Mouse (Mus musculus) left cerebral cortex, adult 11 months (tissue): ENCODE results near the gene Smchd1.
"Not testable (repeated sequence)": the region's sequence is repeated elsewhere in the genome, so short reads cannot be mapped to it uniquely, and the experiment has no call there.

Source experiments
- DNase-seq: peaks from one replicate; pipeline ENCODE4 v3.0.0; 2022; ENCODE audit warnings: low spot score

The Smchd1 gene

DNA sequence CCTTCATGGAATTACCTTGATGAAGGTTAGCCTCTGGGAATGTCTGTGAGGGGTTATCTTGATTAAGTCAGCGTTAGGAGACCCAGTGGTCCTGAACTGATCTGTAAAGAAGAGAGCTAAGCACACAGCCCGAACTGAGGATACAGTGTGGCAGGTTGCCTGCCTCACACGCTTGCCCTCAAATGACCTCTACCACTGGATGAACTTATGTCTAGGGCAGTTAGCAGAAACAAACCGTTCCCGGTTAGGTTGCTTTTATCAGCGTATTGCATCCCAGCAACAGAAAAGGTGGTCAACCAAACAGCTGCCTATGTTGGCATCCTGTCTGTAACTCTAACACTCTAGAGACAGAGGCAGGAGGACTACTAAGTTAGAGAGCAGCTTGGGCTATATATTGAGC is 30.0 kb downstream of the Smchd1 start:
- no peak for DNase-seq

GRCm38 (mm10) chr17:71444718-71445117 is 30.4 kb downstream of the Smchd1 start:
- DNase-seq = no peak

GRCm38 (mm10) chr17:71444126-71444525 is 31.0 kb downstream of the Smchd1 start:
- no peak for DNase-seq

DNA sequence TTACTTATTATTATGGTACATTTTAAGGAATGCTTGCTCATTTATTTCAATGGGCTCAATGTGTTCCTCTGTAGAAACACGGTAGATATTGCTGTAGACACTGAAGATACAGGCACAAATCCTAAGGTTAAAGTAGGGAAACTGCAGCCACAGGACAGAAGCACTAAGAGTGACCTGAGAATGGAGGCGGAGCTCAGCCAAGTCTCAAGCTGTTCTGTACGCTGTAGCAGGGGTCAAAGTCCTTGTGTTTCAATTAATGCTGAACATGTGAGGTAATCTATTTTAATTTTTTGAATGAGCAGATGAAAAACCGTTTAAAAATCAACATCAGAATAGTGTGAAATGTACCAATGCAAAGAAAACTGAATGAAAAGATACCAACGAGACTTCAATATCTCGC is 31.9 kb downstream of the Smchd1 start:
- no peak for DNase-seq

- not testable (repeated sequence) for DNase-seq
These were observed 52.6 kb downstream of the Smchd1 start for GRCm38 (mm10) chr17:71422502-71422901.

DNA sequence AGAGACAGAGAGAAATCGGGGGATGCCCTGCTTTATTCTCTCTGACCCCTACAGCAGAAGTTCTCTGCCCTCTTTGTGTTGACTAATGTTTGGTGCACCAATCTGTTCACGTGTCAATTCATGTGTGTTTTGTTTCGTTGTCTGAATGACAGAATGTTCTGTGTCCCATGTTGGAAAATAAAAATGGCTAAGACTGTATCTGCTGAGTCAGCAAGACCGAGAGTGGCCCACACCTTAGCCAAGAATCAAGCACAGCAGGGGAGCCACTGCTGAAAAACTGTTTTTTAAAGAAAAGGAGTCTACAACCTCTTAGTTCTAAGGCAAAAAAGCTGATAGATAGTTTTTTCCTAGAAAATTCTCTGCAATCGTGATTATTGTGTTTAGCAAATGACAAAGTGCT is 55.7 kb downstream of the Smchd1 start:
- not testable (repeated sequence) for DNase-seq

DNA sequence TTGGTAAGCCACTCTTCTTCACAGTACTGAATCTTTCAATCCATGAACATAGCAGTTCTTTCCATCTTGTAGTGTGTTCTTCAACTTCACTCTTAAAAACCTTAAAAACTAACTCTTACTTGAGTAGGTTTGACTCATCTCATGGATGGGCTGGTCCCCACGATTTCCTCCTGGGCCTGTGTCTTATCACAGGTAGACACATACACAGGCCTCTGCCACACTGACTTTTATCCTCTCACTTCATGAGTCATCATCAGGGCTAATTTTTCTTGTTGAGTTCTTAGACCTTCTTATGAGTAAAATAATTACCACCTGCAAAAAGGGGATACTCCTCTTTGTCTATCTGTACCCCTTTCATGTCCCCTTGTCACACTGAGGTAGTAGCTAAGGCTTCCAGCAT is 58.1 kb downstream of the Smchd1 start:
- no peak for DNase-seq

- DNase-seq = no peak
These were observed 87.7 kb downstream of the Smchd1 start for GRCm38 (mm10) chr17:71387401-71387800.

GRCm38 (mm10) chr17:71380346-71380745 is 94.8 kb downstream of the Smchd1 start:
- no peak for DNase-seq

DNA sequence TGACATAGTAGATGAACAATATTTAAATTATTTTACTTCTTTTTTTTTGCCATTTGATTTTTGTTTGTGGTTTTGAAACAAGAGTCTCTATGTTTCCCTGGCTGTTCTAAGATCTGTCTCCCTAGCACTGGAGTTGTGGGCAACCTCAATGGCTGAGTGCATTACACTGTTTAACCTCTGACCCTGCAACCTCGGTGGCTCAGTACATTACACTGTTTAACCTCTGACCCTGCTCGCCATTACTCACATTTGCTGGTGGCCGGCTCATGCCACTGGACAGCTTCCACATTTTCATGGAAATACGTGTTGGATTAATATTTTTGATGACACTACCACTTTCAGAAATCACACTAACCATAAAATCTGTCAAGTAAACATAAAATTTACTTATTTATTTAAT is 97.2 kb downstream of the Smchd1 start:
- DNase-seq = no peak

DNA sequence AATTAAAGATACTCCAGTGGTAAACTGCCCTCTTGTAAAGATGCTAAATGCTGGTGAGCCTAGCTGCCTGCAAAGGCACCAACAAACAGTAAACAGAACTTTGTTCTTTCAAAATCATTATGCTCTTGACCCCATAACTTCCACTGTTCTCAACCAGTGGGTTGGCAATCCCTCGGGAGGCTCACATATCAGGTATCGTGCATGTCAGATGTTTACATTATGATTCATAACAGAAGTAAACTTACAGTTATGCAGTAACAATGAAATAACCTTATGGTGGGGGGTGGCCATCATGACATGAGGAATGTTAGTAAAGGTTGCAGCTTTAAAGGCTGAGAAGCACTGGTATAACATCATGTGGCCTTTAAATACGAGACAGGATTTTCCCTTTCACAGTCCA is 119.6 kb downstream of the Smchd1 start:
- DNase-seq = no peak

DNA sequence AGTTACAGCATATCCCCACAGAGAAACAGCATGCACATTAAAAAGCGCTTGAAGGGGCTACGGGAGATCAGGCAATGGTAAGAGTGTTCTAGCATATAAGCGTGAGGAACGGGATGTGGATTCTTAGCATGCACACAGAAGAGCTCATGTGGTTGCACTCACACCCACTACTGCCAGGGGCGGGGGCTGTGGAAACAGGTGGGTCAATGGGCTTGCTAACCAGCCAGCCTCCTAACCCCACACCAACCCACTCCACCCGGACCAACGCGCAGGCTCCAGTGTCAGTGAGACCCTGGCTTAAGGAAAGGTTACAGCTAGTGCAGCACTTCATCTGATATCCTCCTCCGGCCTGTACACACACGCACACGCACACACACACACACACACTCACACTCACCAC is 120.9 kb downstream of the Smchd1 start:
- no peak for DNase-seq

DNA sequence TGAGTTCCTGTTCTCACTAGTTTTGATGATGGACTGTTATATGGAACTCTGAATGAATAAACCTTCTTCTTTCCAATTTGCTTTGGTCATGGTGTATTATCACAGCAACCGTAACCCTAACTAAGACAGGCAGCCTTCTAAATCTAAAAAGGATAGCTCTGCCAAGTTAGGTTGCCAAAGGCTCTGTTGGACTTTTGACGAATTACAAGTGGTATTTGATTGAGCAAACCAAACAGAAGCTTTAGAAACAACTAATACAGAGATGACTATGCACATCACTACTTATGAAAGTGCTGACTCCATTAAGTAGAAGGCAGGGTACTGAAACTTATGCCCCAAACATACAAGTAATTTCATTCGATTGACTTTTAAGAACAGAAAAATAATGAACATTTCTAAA is 127.0 kb downstream of the Smchd1 start:
- no peak for DNase-seq

- no peak for DNase-seq
These were observed 133.1 kb downstream of the Smchd1 start for GRCm38 (mm10) chr17:71342006-71342405.

GRCm38 (mm10) chr17:71338627-71339026 is 136.5 kb downstream of the Smchd1 start:
- DNase-seq = no peak

DNA sequence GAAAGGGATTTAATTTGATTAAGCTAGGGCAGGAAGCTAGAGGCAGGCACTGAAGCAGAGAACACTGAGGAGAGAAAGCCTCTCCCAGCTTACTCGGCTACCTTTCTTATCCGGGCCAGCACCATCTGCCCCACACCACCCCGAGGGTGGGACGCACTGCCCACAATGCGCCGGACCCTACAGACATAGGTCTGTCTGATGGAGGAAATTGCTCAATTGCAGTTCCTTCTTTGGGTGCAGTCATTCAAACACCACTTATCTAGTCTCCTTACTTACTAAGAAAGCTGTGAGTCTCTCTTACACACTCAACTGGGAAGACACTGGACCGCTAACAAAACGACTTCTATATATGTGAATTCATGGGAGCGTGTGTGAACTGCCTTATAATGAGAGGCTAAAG is 137.6 kb downstream of the Smchd1 start:
- DNase-seq = no peak

DNA sequence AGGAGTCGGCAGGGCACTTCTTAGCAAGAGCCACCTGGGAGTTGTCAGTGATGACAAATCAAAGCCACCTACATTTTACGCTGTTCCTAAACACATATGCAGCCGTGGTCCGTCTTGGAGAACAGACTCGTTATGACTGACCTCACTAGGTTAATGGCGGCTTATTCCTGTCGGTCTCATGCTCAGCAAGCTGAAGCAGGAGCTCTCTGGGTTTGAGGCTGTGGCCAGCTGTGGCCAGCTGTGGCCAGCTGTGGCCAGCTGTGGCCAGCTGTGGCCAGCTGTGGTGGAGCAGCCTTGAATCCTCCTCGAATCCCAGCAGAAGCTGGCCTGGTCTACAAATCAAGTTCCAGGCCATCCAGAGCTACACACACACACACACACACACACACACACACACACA is 138.7 kb downstream of the Smchd1 start:
- no peak for DNase-seq

DNA sequence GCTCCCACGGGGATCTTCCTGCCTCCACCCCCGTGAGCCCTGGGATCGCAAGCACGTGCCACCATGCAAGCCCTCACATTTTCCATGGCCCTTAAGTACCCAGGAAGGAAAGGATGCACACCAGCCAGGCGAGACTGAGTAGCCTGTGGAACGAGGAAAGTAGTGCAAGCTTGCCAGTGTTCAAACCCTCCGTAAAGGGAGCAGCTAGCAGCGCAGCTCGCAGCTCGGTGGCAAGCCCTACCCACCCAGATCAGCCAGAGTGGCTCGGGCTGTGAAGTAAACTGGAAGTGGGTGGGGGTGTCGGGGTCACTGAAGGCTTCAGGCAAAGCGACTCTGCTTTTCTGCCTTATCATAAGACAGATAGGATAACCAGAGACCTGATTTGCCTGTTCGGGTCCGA is 142.8 kb downstream of the Smchd1 start:
- no peak for DNase-seq

- DNase-seq = not testable (repeated sequence)
These were observed 154.4 kb downstream of the Smchd1 start for GRCm38 (mm10) chr17:71320731-71321130.

GRCm38 (mm10) chr17:71319361-71319760 is 155.8 kb downstream of the Smchd1 start:
- no peak for DNase-seq

DNA sequence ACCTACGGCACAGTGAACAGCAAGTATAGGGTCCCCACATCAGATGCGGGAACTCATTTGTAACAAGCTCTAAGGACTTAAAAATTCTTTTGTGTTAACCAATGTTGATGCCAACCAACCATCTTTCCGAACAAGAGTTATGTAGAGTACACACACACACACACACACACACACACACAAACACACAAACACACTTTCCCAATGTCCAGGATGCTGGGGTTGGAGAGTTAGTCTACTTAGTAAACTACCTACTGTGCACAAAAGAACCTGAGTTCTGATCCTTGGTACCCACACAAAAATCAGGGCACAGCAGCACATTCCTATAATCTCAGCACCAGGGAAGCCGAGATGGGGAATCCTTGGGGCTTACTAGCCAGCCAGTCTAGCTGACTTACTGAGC is 157.6 kb downstream of the Smchd1 start:
- DNase-seq = no peak

- DNase-seq = no peak
These were observed 160.8 kb downstream of the Smchd1 start for GRCm38 (mm10) chr17:71314315-71314714.

DNA sequence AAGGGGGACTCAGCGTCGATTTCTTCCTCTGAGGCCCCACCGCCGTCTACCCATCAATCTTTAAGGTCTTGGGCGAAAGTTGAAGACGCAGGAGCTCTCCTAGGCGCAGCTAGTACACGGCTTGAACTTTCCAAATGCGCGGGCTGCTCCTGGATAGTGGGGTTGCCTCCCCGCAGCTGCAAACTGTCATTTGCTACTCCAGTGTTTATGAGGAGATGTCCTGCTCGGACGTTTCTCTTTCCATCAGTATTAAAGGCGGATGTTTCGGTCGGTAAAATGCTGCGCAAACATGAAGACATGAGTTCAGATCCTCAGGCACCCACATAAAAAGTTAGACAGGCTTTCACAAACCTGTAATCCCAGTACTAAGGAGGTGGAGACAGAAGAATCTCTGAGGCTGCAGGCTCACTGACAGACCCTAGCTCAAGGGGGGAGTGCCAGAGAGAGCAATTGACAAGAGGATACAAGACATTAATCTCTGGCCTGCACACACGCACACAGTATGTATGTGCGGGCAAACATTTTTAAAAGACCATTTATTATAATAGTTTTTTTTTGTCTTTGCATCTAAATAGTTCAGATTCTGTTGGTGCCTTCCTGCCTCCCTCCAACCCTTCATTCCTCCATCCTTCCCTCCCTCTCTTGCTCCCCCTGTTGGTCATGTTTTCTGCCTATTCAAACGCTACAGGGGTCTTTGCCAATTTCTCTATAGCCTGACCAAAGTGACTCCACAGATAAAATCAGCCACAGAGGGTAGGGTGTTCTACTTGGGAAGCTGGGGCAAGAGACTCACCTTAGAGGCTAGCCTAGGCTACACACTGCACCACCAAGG is 163.6 kb downstream of the Smchd1 start, which contains the start of gene Emilin2:
Emilin2 (minus strand) TSS at position 639 of the 832 bp plus-strand sequence.
- no peak for DNase-seq
